Mouse (Mus musculus): ENCODE results near the gene Uxs1. TPM values are rescaled to one million over a fixed set of nuclear protein-coding genes. Genes with fewer than 3 reads are reported as not detected.

Uxs1 gene
- polyA plus RNA-seq, 1 experiment, result 11.4 TPM

DNA sequence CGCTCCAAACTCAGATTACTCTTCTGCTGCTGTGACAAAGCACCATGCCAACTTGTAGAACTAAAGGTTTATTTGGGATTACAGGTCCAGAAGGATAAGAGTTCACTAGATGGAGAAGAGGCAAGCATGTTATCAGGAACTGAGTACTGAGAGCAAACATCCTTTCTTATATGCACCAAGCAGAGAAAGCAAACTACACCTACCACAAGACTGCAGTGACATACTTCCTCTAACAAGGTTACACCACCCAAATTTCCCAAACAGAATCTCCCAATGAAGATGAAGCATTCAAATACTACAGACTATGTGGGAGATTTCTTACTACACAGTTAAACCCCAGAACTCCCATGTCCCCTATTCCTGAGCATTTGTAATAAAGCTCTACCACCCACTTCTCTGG is 15.8 kb downstream of the Uxs1 start:
- no peak for DNase-seq
- no peak for TF ChIP-seq POLR2A (IDR thresholded peaks at IDR 0.05; ENCODE audit: borderline replicate concordance, extremely low read depth, low read depth, low read length)
- no peak for TF ChIP-seq CTCF (IDR thresholded peaks at IDR 0.05; ENCODE audit: insufficient read depth, low read length)
- Histone ChIP-seq H3K4me1 (ENCODE audit: control insufficient read depth, insufficient read depth, low read length) (peaks cover 2% of the 10 kb centered on the region), H3K4me3 (replicated peaks; ENCODE audit: extremely low read depth, low read depth, low read length) (no peak overlapping the region)
- WGBS, result 100% methylated on average over 1 of the region's 1 CpGs

GRCm38 (mm10) chr1:43811055-43811454 is 16.5 kb downstream of the Uxs1 start:
- DNase-seq, result no peak
- Histone ChIP-seq H3K4me1 (ENCODE audit: control insufficient read depth, insufficient read depth, low read length) (peaks cover 2% of the 10 kb centered on the region), H3K4me3 (replicated peaks; ENCODE audit: extremely low read depth, low read depth, low read length) (no peak overlapping the region)
- TF ChIP-seq POLR2A (IDR thresholded peaks at IDR 0.05; ENCODE audit: borderline replicate concordance, extremely low read depth, low read depth, low read length) (no peak), CTCF (IDR thresholded peaks at IDR 0.05; ENCODE audit: insufficient read depth, low read length) (no peak)
- 74% methylated on average over 3 of the region's 3 CpGs for WGBS

GRCm38 (mm10) chr1:43809351-43809750 is 18.2 kb downstream of the Uxs1 start:
- WGBS, result 100% methylated on average over 2 of the region's 2 CpGs
- DNase-seq, result no peak
- peaks cover 2% of the 10 kb centered on the region for H3K4me1 ChIP-seq (ENCODE audit: control insufficient read depth, insufficient read depth, low read length)
- H3K4me3 ChIP-seq (replicated peaks; ENCODE audit: extremely low read depth, low read depth, low read length), result no peak overlapping the region
- TF ChIP-seq CTCF (IDR thresholded peaks at IDR 0.05; ENCODE audit: insufficient read depth, low read length), result no peak
- TF ChIP-seq POLR2A (IDR thresholded peaks at IDR 0.05; ENCODE audit: borderline replicate concordance, extremely low read depth, low read depth, low read length), result no peak

DNA sequence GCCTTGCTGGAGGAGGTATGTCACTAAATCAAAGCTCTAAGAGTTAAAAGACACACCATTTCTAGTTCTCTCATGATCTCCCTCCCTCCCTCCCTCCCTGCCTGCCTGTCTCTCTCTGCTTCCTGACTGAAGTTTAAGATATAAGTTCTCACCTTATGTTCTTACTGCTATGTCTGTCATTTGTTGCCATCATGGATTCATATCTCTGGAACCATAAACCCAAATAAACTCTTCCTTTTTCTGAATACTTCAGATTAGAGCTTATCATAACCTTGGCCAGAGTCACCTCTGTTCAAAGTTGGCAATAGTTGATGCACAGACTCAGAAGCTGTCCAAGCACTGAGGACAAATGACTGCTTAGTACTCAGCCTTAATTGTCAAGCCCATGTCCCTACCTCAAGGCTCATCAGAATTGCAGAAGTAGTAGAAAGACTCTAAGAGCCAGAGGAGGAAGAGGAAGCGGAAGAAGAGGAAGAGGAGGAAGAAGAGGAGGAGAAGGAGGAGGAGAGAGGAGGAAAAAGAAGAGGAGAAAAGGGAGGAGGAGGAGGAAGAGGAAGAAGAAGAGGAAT is 23.6 kb downstream of the Uxs1 start:
- no peak for TF ChIP-seq POLR2A (IDR thresholded peaks at IDR 0.05; ENCODE audit: borderline replicate concordance, extremely low read depth, low read depth, low read length)
- TF ChIP-seq CTCF (IDR thresholded peaks at IDR 0.05; ENCODE audit: insufficient read depth, low read length), result no peak
- no peak for DNase-seq
- H3K4me3 ChIP-seq (replicated peaks; ENCODE audit: extremely low read depth, low read depth, low read length), result no peak overlapping the region
- WGBS, result 88% methylated on average over 1 of the region's 1 CpGs
- no peaks in the 10 kb centered on the region for H3K4me1 ChIP-seq (ENCODE audit: control insufficient read depth, insufficient read depth, low read length)

- no peak for DNase-seq
- Histone ChIP-seq H3K4me3 (replicated peaks; ENCODE audit: extremely low read depth, low read depth, low read length) (no peak overlapping the region), H3K4me1 (ENCODE audit: control insufficient read depth, insufficient read depth, low read length) (no peaks in the 10 kb centered on the region)
- 91% methylated on average over 3 of the region's 3 CpGs for WGBS
- no peak for TF ChIP-seq POLR2A (IDR thresholded peaks at IDR 0.05; ENCODE audit: borderline replicate concordance, extremely low read depth, low read depth, low read length)
- no peak for TF ChIP-seq CTCF (IDR thresholded peaks at IDR 0.05; ENCODE audit: insufficient read depth, low read length)
These were observed 29.6 kb downstream of the Uxs1 start for GRCm38 (mm10) chr1:43798048-43798447.

GRCm38 (mm10) chr1:43789765-43790164 is 37.8 kb downstream of the Uxs1 start:
- WGBS, result 74% methylated on average over 2 of the region's 2 CpGs
- Histone ChIP-seq H3K4me3 (replicated peaks; ENCODE audit: extremely low read depth, low read depth, low read length) (no peak overlapping the region), H3K4me1 (ENCODE audit: control insufficient read depth, insufficient read depth, low read length) (no peaks in the 10 kb centered on the region)
- TF ChIP-seq CTCF (IDR thresholded peaks at IDR 0.05; ENCODE audit: insufficient read depth, low read length) (no peak), POLR2A (IDR thresholded peaks at IDR 0.05; ENCODE audit: borderline replicate concordance, extremely low read depth, low read depth, low read length) (no peak)
- no peak for DNase-seq

- WGBS, result 91% methylated on average over 5 of the region's 5 CpGs
These were observed 40.9 kb downstream of the Uxs1 start for GRCm38 (mm10) chr1:43786711-43787110.

GRCm38 (mm10) chr1:43785316-43785715 is 42.3 kb downstream of the Uxs1 start:
- TF ChIP-seq POLR2A (IDR thresholded peaks at IDR 0.05; ENCODE audit: borderline replicate concordance, extremely low read depth, low read depth, low read length) (no peak), CTCF (IDR thresholded peaks at IDR 0.05; ENCODE audit: insufficient read depth, low read length) (no peak)
- 79% methylated on average over 5 of the region's 5 CpGs for WGBS
- no peak overlapping the region for H3K4me3 ChIP-seq (replicated peaks; ENCODE audit: extremely low read depth, low read depth, low read length)
- H3K4me1 ChIP-seq (ENCODE audit: control insufficient read depth, insufficient read depth, low read length), result no peaks in the 10 kb centered on the region
- DNase-seq, result no peak

More at GRCm38 (mm10) chr1:43786711-43787110, 40.9 kb downstream of the Uxs1 start:
- TF ChIP-seq CTCF (IDR thresholded peaks at IDR 0.05; ENCODE audit: insufficient read depth, low read length) (no peak), POLR2A (IDR thresholded peaks at IDR 0.05; ENCODE audit: borderline replicate concordance, extremely low read depth, low read depth, low read length) (no peak)
- DNase-seq, result no peak
- H3K4me3 ChIP-seq (replicated peaks; ENCODE audit: extremely low read depth, low read depth, low read length), result no peak overlapping the region
- H3K4me1 ChIP-seq (ENCODE audit: control insufficient read depth, insufficient read depth, low read length), result no peaks in the 10 kb centered on the region

DNA sequence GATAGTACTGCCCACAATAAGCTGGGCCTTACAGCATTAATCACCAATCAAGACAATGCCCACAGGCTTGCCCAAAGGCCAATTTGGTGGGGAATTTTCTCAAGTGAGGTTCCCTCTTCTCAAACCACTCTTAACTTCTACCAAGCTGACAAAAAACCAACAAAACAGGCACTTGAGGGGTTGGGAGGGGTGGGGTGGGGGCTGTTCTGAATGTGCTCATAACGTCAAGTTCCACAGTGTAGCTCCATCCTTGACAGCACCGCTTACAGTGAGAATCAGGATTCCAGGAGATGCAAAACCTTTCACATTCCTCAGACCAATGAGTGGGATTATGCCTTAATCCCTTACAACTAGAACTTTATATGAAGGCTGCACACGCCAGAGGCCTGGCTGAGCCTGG is 44.4 kb downstream of the Uxs1 start:
- TF ChIP-seq POLR2A (IDR thresholded peaks at IDR 0.05; ENCODE audit: borderline replicate concordance, extremely low read depth, low read depth, low read length) (no peak), CTCF (IDR thresholded peaks at IDR 0.05; ENCODE audit: insufficient read depth, low read length) (no peak)
- Histone ChIP-seq H3K4me3 (replicated peaks; ENCODE audit: extremely low read depth, low read depth, low read length) (no peak overlapping the region), H3K4me1 (ENCODE audit: control insufficient read depth, insufficient read depth, low read length) (no peaks in the 10 kb centered on the region)
- DNase-seq, result no peak
- 72% methylated on average over 3 of the region's 3 CpGs for WGBS

DNA sequence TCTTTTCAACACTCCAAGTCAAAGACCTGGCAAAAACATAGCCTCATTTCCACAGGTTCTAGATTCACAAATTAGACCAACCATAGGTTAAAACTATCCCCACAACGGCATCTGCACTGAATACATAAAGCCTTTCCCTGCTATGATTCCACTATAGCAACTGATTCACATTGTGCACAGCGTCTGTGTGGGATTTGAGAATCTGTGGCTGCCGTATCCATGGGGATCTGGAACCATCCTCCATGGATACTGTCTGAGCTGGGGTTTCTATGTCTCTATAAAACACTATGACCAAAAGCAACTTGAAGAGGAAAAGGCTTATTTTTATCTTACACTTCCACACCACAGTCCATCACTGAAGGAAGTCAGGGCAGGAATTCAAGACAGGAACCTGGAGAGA is 44.9 kb downstream of the Uxs1 start:
- TF ChIP-seq CTCF (IDR thresholded peaks at IDR 0.05; ENCODE audit: insufficient read depth, low read length) (no peak), POLR2A (IDR thresholded peaks at IDR 0.05; ENCODE audit: borderline replicate concordance, extremely low read depth, low read depth, low read length) (no peak)
- Histone ChIP-seq H3K4me1 (ENCODE audit: control insufficient read depth, insufficient read depth, low read length) (no peaks in the 10 kb centered on the region), H3K4me3 (replicated peaks; ENCODE audit: extremely low read depth, low read depth, low read length) (no peak overlapping the region)
- WGBS, result 93% methylated on average over 3 of the region's 3 CpGs
- no peak for DNase-seq

Measured in lung, adult 2 months (tissue).